Mouse (Mus musculus) cerebellum, adult 2 months (tissue): Measurements from ENCODE around the gene Gpr149.

Experiments
- CTCF ChIP-seq: fragments of 200-500 bp; IDR thresholded peaks from 2 replicates; pipeline ENCODE4 v1.5.1; 2011; ENCODE audit warnings: low read depth, mild to moderate bottlenecking, control low read depth, low read length, moderate library complexity, borderline replicate concordance; ENCODE audit not compliant: insufficient read depth
- POLR2A ChIP-seq: fragments of 200-500 bp; IDR thresholded peaks from 2 replicates; pipeline ENCODE4 v1.6.1; 2011; ENCODE audit warnings: low read length, control low read depth, borderline replicate concordance; ENCODE audit not compliant: insufficient read depth

DNA sequence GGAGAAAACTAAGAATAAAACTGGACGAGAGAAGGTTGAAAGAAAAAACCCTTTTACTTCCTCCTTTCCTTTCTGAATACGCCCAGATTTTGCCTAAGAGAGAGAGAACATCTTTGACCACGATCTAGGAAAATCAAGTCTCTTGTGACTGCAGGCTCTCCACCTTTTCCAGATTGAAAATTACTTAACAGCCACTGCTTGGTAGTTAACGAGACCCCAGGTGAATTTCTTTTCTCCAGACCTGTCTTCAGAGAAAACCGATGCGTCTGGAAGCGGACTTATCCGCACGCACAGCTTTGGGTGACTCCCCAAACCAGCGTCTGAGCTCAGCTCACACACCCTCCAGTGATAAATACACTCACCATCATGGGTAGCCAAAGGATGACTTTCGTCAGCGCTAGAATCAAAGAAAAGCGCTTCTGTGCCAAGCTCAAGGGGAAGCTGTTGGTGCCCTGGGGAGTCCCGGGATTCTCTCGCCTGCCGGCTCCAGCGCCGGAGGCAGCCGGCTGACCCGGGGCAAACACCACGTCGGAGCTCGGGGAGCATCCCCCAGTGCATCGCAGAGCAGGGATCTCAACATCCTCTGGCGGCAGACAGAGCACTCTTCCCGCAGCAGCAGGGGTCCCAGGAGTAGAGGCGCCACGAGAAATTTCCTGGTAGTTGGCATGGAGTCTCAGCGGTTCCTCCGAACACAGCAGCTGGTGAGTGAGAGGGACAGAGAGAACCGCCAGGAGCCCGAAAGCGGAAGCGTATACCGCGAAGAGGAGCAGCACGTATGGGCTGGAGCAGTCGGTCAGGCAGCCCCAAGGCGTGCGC lies 1.5 kb downstream of the Gpr149 start:
- TF ChIP-seq CTCF (no peak), POLR2A (no peak)
